Mouse (Mus musculus) A20 (cell line): Measurements from ENCODE around the gene Pi4k2b.

Source experiments
- DNase-seq: peaks from one replicate; pipeline ENCODE4 v3.0.0-alpha.2; 2011; ENCODE audit warnings: low read depth, low spot score

Pi4k2b gene

GRCm38 (mm10) chr5:52776466-52777354, 35.3 kb downstream of the Pi4k2b start:
- peak; percentile 9 for DNase-seq

- DNase-seq, result peak; percentile 90
These were observed 41.3 kb downstream of the Pi4k2b start for GRCm38 (mm10) chr5:52782523-52783250.

GRCm38 (mm10) chr5:52783251-52783620, 41.9 kb downstream of the Pi4k2b start:
- no peak for DNase-seq

- no peak for DNase-seq
These were observed 42.6 kb downstream of the Pi4k2b start for GRCm38 (mm10) chr5:52783957-52784356.

- DNase-seq, result peak; percentile 12
These were observed 45.4 kb downstream of the Pi4k2b start for GRCm38 (mm10) chr5:52786556-52787322.

GRCm38 (mm10) chr5:52793230-52793629, 51.9 kb downstream of the Pi4k2b start:
- DNase-seq, result no peak

- no peak for DNase-seq
These were observed 52.7 kb downstream of the Pi4k2b start for GRCm38 (mm10) chr5:52794109-52794508.

- no peak for DNase-seq
These were observed 58.1 kb downstream of the Pi4k2b start for GRCm38 (mm10) chr5:52799274-52799985.

GRCm38 (mm10) chr5:52805801-52806200, 64.4 kb downstream of the Pi4k2b start:
- DNase-seq, result no peak

- DNase-seq, result no peak
These were observed 65.0 kb downstream of the Pi4k2b start for GRCm38 (mm10) chr5:52806349-52806748.

GRCm38 (mm10) chr5:52807030-52807429, 65.7 kb downstream of the Pi4k2b start:
- no peak for DNase-seq

- DNase-seq, result no peak
These were observed 69.1 kb downstream of the Pi4k2b start for GRCm38 (mm10) chr5:52810446-52810845.

- DNase-seq, result no peak
These were observed 69.7 kb downstream of the Pi4k2b start for GRCm38 (mm10) chr5:52811056-52811455.

- DNase-seq, result no peak
These were observed 71.1 kb downstream of the Pi4k2b start for GRCm38 (mm10) chr5:52812456-52812855.

- no peak for DNase-seq
These were observed 71.9 kb downstream of the Pi4k2b start for GRCm38 (mm10) chr5:52813312-52813711.

GRCm38 (mm10) chr5:52818676-52819075, 77.3 kb downstream of the Pi4k2b start:
- DNase-seq, result no peak
